Mouse (Mus musculus): ENCODE results near the gene Suv39h1.

DNA sequence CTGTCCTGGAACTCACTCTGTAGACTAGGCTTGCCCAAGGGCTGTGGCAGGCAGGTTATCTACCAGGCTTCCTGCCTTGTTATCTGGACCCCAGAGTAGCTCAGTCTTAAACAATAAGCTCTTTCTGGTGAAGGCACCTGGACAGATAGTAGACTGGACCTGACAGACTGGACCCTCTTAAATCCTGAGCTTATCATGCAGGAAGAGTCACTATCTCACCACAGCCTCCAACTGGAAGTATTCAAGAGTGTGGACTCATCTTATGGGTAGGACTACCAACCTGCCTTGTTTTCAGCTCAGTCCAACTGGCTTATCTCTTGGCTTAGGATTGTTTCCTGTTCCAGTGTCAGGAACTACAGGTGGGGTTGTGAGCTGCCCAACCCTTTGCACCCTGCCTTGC, 42.7 kb upstream of the Suv39h1 start:
- no peak for TF ChIP-seq CTCF (IDR thresholded peaks at IDR 0.05; ENCODE audit: low read depth)
- TF ChIP-seq EP300 (IDR thresholded peaks at IDR 0.05; ENCODE audit: low read depth), result no peak

Measured in liver, embryonic 14.5 days (tissue).